Mouse (Mus musculus) cerebellum, adult 9-11 months (tissue): ENCODE measurements around the gene Gsta4.
"Not testable (repeated sequence)": the region's sequence is repeated elsewhere in the genome, so short reads cannot be mapped to it uniquely, and the experiment has no call there.

Experiments
- DNase-seq: peaks from one replicate; pipeline ENCODE4 v3.0.0; 2022

Gene Gsta4

DNA sequence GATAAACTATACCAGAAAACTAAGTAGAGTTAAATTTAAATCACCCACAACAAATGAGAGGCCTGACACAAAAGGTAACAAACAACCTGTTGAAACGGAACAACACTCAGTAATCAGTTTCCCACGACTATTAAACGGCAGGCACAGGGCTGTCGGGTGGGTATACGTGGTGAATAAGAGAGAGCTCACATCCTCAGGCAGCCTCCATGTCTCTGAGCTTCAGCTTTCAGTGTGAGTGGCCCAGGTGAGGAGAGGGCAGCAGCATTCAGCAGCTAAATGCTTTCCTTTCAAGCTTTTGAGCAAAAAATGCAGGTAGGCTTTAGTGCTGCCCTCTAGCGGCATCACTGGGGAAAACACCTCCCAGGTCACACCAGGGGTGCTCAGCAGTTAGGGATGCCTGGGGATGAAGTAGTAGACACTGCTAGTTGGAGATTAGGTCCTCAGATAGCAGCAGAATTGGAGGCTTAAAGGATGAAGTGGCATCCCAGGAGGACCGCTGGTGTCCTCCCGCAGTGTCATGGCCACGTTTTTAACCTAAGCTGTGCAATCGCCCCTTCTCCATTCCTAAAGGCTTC lies 50.6 kb downstream of the Gsta4 start:
- not testable (repeated sequence) for DNase-seq

DNA sequence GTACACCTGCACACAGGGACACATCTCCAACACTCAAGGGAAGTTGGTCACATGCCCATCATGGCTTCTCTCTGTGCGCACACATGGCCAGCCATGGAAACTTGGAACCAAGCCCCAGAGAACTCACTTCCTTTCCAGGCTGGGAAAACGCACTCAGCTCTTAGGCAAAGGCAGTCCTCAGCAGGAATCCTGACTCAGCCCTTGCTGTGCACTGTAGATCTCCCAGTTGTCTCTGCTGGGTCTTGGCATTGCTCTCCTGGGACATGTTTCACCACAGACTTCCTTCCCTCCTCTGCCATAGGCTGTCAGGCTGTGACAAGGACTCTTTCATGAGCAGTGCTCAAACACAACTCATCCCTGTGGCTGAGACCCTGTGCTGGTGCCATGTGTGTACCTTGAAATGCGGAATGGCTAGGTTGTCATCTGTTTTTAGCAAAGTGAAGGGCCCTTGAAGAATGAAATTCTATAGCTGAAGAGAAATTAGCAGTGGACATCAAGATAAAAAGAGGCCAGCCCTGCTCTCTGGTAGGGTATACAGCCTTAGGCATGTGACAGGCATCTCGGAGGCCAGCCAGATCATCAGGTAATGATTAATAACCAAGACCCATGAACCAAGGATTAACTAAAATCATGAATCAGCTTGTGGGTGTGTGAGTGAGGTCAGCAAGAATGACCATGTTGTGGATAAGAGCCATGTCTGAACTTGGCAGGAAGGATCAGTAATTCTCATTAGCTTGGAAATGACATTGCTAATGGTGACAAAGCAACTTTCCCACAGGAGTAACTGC lies 73.3 kb downstream of the Gsta4 start:
- DNase-seq = not testable (repeated sequence)

DNA sequence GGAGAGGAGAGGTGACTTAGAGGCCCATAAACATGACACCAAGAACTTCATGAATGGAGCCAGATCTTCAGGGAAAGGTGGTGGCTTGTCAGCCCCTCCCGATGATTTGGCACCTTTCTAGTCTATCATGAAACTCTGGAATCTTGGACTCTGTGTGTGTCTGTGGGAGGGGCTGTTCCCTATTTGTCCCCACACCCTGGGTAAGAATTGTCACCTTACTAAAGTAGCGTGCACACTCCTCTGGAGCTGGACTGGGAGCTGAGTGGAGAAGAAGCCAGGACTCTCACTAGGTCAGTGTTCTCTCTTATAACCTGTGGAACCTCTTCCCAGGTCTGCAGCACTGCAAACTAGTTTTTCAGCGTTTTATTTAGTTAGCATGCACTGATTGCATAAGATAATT lies 74.3 kb downstream of the Gsta4 start, which contains the start of gene Gm3776:
Gene Gm3776, plus strand, starts transcription at position 216 of the 400 bp plus-strand sequence.
- DNase-seq = not testable (repeated sequence)
